Mouse (Mus musculus): Measurements from ENCODE around the gene Cog7. TPM values are rescaled to one million over a fixed set of nuclear protein-coding genes. Genes with fewer than 3 reads are reported as not detected.

Cog7 gene
- polyA plus RNA-seq, 1 experiment from 2014 or later = 13.4 TPM

- Histone ChIP-seq H3K4me2 (replicated peaks; ENCODE audit: low read depth, low read length) (no peak overlapping the region), H3K4me3 (ENCODE audit: low read depth, low read length) (no peak overlapping the region), H3K9me3 (ENCODE audit: low read length) (no peaks in the 10 kb centered on the region), H3K36me3 (ENCODE audit: insufficient read depth, low read length) (no peaks in the 10 kb centered on the region), H3K27me3 (replicated peaks; ENCODE audit: insufficient read depth, low read length) (no peaks in the 10 kb centered on the region), H3K27ac (ENCODE audit: low read length) (peak overlapping the region; percentile 71), H3K9ac (replicated peaks; ENCODE audit: low read depth) (no peak overlapping the region; the same call in 1 of the 2 replicates), H3K4me1 (ENCODE audit: insufficient read depth, low read depth, low read length) (no peaks in the 10 kb centered on the region)
- peak; percentile 12 for ATAC-seq
- TF ChIP-seq EP300 (IDR thresholded peaks at IDR 0.05) (peak; percentile 85), CTCF (IDR thresholded peaks at IDR 0.05) (no peak)
- 75% methylated on average over 2 of the region's 2 CpGs for WGBS
- DNase-seq (ENCODE audit: low spot score) = peak; percentile 51
Measured at GRCm38 (mm10) chr7:121942371-121942770, 39.1 kb downstream of the Cog7 start.

GRCm38 (mm10) chr7:121941640-121942039 lies 39.9 kb downstream of the Cog7 start:
- Histone ChIP-seq H3K4me1 (ENCODE audit: insufficient read depth, low read depth, low read length) (no peaks in the 10 kb centered on the region), H3K9ac (replicated peaks; ENCODE audit: low read depth) (no peak overlapping the region), H3K27me3 (replicated peaks; ENCODE audit: insufficient read depth, low read length) (no peaks in the 10 kb centered on the region), H3K27ac (ENCODE audit: low read length) (peak overlapping the region; percentile 71), H3K36me3 (ENCODE audit: insufficient read depth, low read length) (no peaks in the 10 kb centered on the region), H3K4me3 (ENCODE audit: low read depth, low read length) (no peak overlapping the region), H3K9me3 (ENCODE audit: low read length) (no peaks in the 10 kb centered on the region), H3K4me2 (replicated peaks; ENCODE audit: low read depth, low read length) (no peak overlapping the region)
- TF ChIP-seq CTCF (IDR thresholded peaks at IDR 0.05) (no peak), EP300 (IDR thresholded peaks at IDR 0.05) (peak; percentile 74)
- WGBS = 54% methylated on average over 3 of the region's 3 CpGs
- ATAC-seq (peak; percentile 62), DNase-seq (ENCODE audit: low spot score) (peak; percentile 77)

GRCm38 (mm10) chr7:121941016-121941415 lies 40.5 kb downstream of the Cog7 start:
- H3K9me3 ChIP-seq (ENCODE audit: low read length) = no peaks in the 10 kb centered on the region
- H3K4me3 ChIP-seq (ENCODE audit: low read depth, low read length) = no peak overlapping the region
- no peak overlapping the region for H3K4me2 ChIP-seq (replicated peaks; ENCODE audit: low read depth, low read length)
- no peaks in the 10 kb centered on the region for H3K36me3 ChIP-seq (ENCODE audit: insufficient read depth, low read length)
- peak; percentile 12; the same call in 1 of the 2 replicates for TF ChIP-seq CTCF (IDR thresholded peaks at IDR 0.05)
- peak; percentile 98 for TF ChIP-seq EP300 (IDR thresholded peaks at IDR 0.05)
- no peaks in the 10 kb centered on the region for H3K4me1 ChIP-seq (ENCODE audit: insufficient read depth, low read depth, low read length)
- no peak overlapping the region for H3K9ac ChIP-seq (replicated peaks; ENCODE audit: low read depth)
- peak; percentile 91 for ATAC-seq
- peak; percentile 92 for DNase-seq (ENCODE audit: low spot score)
- 50% methylated on average over 3 of the region's 3 CpGs for WGBS
- no peaks in the 10 kb centered on the region for H3K27me3 ChIP-seq (replicated peaks; ENCODE audit: insufficient read depth, low read length)
- peak overlapping the region; percentile 71 for H3K27ac ChIP-seq (ENCODE audit: low read length)

- H3K9me3 ChIP-seq (ENCODE audit: low read length) = no peaks in the 10 kb centered on the region
- H3K27me3 ChIP-seq (replicated peaks; ENCODE audit: insufficient read depth, low read length) = no peaks in the 10 kb centered on the region
- peak overlapping the region; percentile 71 for H3K27ac ChIP-seq (ENCODE audit: low read length)
- H3K4me3 ChIP-seq (ENCODE audit: low read depth, low read length) = no peak overlapping the region
- H3K36me3 ChIP-seq (ENCODE audit: insufficient read depth, low read length) = no peaks in the 10 kb centered on the region
- no peaks in the 10 kb centered on the region for H3K4me1 ChIP-seq (ENCODE audit: insufficient read depth, low read depth, low read length)
- H3K9ac ChIP-seq (replicated peaks; ENCODE audit: low read depth) = no peak overlapping the region
- 14% methylated on average over 4 of the region's 4 CpGs for WGBS
- TF ChIP-seq CTCF (IDR thresholded peaks at IDR 0.05) = no peak
- peak; percentile 73 for TF ChIP-seq EP300 (IDR thresholded peaks at IDR 0.05)
- no peak for DNase-seq (ENCODE audit: low spot score)
- no peak overlapping the region for H3K4me2 ChIP-seq (replicated peaks; ENCODE audit: low read depth, low read length)
- peak; percentile 31 for ATAC-seq
Measured at GRCm38 (mm10) chr7:121939729-121940128, 41.8 kb downstream of the Cog7 start.

GRCm38 (mm10) chr7:121939244-121939643 lies 42.3 kb downstream of the Cog7 start:
- DNase-seq (ENCODE audit: low spot score) (no peak), ATAC-seq (no peak)
- Histone ChIP-seq H3K9ac (replicated peaks; ENCODE audit: low read depth) (no peak overlapping the region), H3K4me1 (ENCODE audit: insufficient read depth, low read depth, low read length) (no peaks in the 10 kb centered on the region), H3K9me3 (ENCODE audit: low read length) (no peaks in the 10 kb centered on the region), H3K36me3 (ENCODE audit: insufficient read depth, low read length) (no peaks in the 10 kb centered on the region), H3K27me3 (replicated peaks; ENCODE audit: insufficient read depth, low read length) (no peaks in the 10 kb centered on the region), H3K4me3 (ENCODE audit: low read depth, low read length) (no peak overlapping the region), H3K4me2 (replicated peaks; ENCODE audit: low read depth, low read length) (no peak overlapping the region), H3K27ac (ENCODE audit: low read length) (peak overlapping the region; percentile 71; the same call in 1 of the 2 replicates)
- WGBS = 46% methylated on average over 6 of the region's 6 CpGs
- TF ChIP-seq EP300 (IDR thresholded peaks at IDR 0.05) = no peak
- no peak for TF ChIP-seq CTCF (IDR thresholded peaks at IDR 0.05)

- H3K27ac ChIP-seq (ENCODE audit: low read length) = no peak overlapping the region; the same call in 1 of the 2 replicates
- H3K9ac ChIP-seq (replicated peaks; ENCODE audit: low read depth) = no peak overlapping the region
- 84% methylated on average over 8 of the region's 8 CpGs for WGBS
Measured at GRCm38 (mm10) chr7:121938124-121938891, 43.2 kb downstream of the Cog7 start.

More at GRCm38 (mm10) chr7:121938124-121938891, 43.2 kb downstream of the Cog7 start:
- Histone ChIP-seq H3K9me3 (ENCODE audit: low read length) (no peaks in the 10 kb centered on the region), H3K4me2 (replicated peaks; ENCODE audit: low read depth, low read length) (no peak overlapping the region), H3K27me3 (replicated peaks; ENCODE audit: insufficient read depth, low read length) (no peaks in the 10 kb centered on the region), H3K36me3 (ENCODE audit: insufficient read depth, low read length) (no peaks in the 10 kb centered on the region), H3K4me1 (ENCODE audit: insufficient read depth, low read depth, low read length) (no peaks in the 10 kb centered on the region), H3K4me3 (ENCODE audit: low read depth, low read length) (no peak overlapping the region)
- ATAC-seq (no peak), DNase-seq (ENCODE audit: low spot score) (no peak)
- TF ChIP-seq EP300 (IDR thresholded peaks at IDR 0.05) (no peak), CTCF (IDR thresholded peaks at IDR 0.05) (no peak)
